Mouse (Mus musculus) liver, embryonic 14.5 days (tissue): ENCODE results near the gene Spata7.

Experiments
- CTCF ChIP-seq: IDR thresholded peaks from 2 replicates; pipeline ENCODE4 v1.5.1; 2016; ENCODE audit warnings: antibody characterized with exemption, low read depth, control low read depth
- EP300 ChIP-seq: IDR thresholded peaks from 2 replicates; pipeline ENCODE4 v1.6.1; 2016; ENCODE audit warnings: antibody characterized with exemption, low read depth

GRCm38 (mm10) chr12:98619496-98619895 is 8.5 kb upstream of the Spata7 start:
- TF ChIP-seq CTCF (no peak), EP300 (no peak)
